Mouse (Mus musculus) hindbrain, embryonic 14.5 days (tissue): ENCODE measurements around the gene Pkd1l2. TPM values are rescaled to one million over a fixed set of nuclear protein-coding genes. Genes with fewer than 3 reads are reported as not detected.

Source experiments
- ATAC-seq: fragments of 200-750 bp; cut with Nextera tagmentation; 2 replicates; pipeline ENCODE4 v1.8.0; 2017; ENCODE audit warnings: moderate number of reproducible peaks, mild to moderate bottlenecking, moderate TSS enrichment, moderate library complexity; ENCODE audit not compliant: low FRiP score
- DNase-seq: peaks from one replicate; pipeline ENCODE4 v3.0.0-alpha.2; 2015; ENCODE audit warnings: low spot score
- H3K27ac ChIP-seq: fragments of 300-500 bp; sonication (generic); 2 replicates; pipeline ENCODE4 v1.5.1; 2014; ENCODE audit warnings: mild to moderate bottlenecking, moderate library complexity
- H3K27me3 ChIP-seq: fragments of 300-500 bp; sonication (generic); 2 replicates; pipeline ENCODE4 v1.6.1; 2014; ENCODE audit warnings: mild to moderate bottlenecking, low read length, mixed read lengths; ENCODE audit not compliant: control insufficient read depth, insufficient read depth
- H3K36me3 ChIP-seq: fragments of 300-500 bp; sonication (generic); replicated peaks from 2 replicates; pipeline ENCODE4 v1.6.1; 2014; ENCODE audit not compliant: control insufficient read depth, insufficient read depth
- H3K4me1 ChIP-seq: fragments of 300-500 bp; sonication (generic); replicated peaks from 2 replicates; pipeline ENCODE4 v1.6.1; 2014; ENCODE audit warnings: antibody characterized with exemption, low read length, mixed read lengths; ENCODE audit not compliant: control insufficient read depth, insufficient read depth
- H3K4me2 ChIP-seq: fragments of 300-500 bp; sonication (generic); replicated peaks from 2 replicates; pipeline ENCODE4 v1.6.1; 2014; ENCODE audit warnings: mild to moderate bottlenecking, moderate library complexity
- H3K4me3 ChIP-seq: fragments of 300-500 bp; sonication (generic); replicated peaks from 2 replicates; pipeline ENCODE4 v1.5.1; 2014; ENCODE audit warnings: mild to moderate bottlenecking, low read length
- H3K9ac ChIP-seq: fragments of 300-500 bp; sonication (generic); 2 replicates; pipeline ENCODE4 v1.6.1; 2014
- H3K9me3 ChIP-seq: fragments of 300-500 bp; sonication (generic); 2 replicates; pipeline ENCODE4 v1.6.1; 2016; ENCODE audit warnings: low read length; ENCODE audit not compliant: control insufficient read depth
- WGBS: fragments of 180-500 bp; shearing (Covaris S2); extraction: QIAGEN DNeasy Blood & Tissue Kit; methylation state at CpG from one replicate; pipeline ENCODE4 v1.1.7; 2014; 5-methylcytosine and 5-hydroxymethylcytosine counted together
- polyA plus RNA-seq: library from polyadenylated mRNA; unstranded; fragments of >200 nt; fragmentation: Nextera tagmentation; extraction: Ambion mirVana; gene quantifications from 2 replicates; pipeline ENCODE4 v1.2.1, GENCODE M21; 2014

The Pkd1l2 gene
- polyA plus RNA-seq, 1 experiment from 2014 or later, result 0.05 TPM

- WGBS, result 75% methylated on average over 9 of the region's 9 CpGs
- Histone ChIP-seq H3K4me1 (no peaks in the 10 kb centered on the region), H3K27ac (no peak overlapping the region), H3K27me3 (no peaks in the 10 kb centered on the region), H3K4me3 (no peak overlapping the region), H3K4me2 (no peak overlapping the region), H3K9ac (no peak overlapping the region), H3K9me3 (no peaks in the 10 kb centered on the region), H3K36me3 (no peaks in the 10 kb centered on the region)
- no peak for DNase-seq
- ATAC-seq, result no peak
Observed at GRCm38 (mm10) chr8:117051316-117051715, 30.9 kb downstream of the Pkd1l2 start.

GRCm38 (mm10) chr8:117050763-117051162 lies 31.5 kb downstream of the Pkd1l2 start:
- H3K4me3 ChIP-seq, result no peak overlapping the region
- H3K9me3 ChIP-seq, result no peaks in the 10 kb centered on the region
- H3K9ac ChIP-seq, result no peak overlapping the region
- no peak for ATAC-seq
- no peaks in the 10 kb centered on the region for H3K4me1 ChIP-seq
- no peak for DNase-seq
- WGBS, result 90% methylated on average over 9 of the region's 9 CpGs
- H3K27ac ChIP-seq, result no peak overlapping the region
- no peaks in the 10 kb centered on the region for H3K36me3 ChIP-seq
- H3K4me2 ChIP-seq, result no peak overlapping the region
- no peaks in the 10 kb centered on the region for H3K27me3 ChIP-seq

- ATAC-seq (no peak), DNase-seq (no peak)
- Histone ChIP-seq H3K36me3 (no peaks in the 10 kb centered on the region), H3K27ac (no peak overlapping the region), H3K4me1 (no peaks in the 10 kb centered on the region), H3K9ac (no peak overlapping the region), H3K27me3 (no peaks in the 10 kb centered on the region), H3K9me3 (no peaks in the 10 kb centered on the region), H3K4me3 (no peak overlapping the region), H3K4me2 (no peak overlapping the region)
- WGBS, result 75% methylated on average over 7 of the region's 7 CpGs
Observed at GRCm38 (mm10) chr8:117049444-117049843, 32.8 kb downstream of the Pkd1l2 start.

GRCm38 (mm10) chr8:117043584-117043983 lies 38.7 kb downstream of the Pkd1l2 start:
- WGBS, result 93% methylated on average over 3 of the region's 3 CpGs
- Histone ChIP-seq H3K27me3 (no peaks in the 10 kb centered on the region), H3K9me3 (no peaks in the 10 kb centered on the region), H3K9ac (no peak overlapping the region), H3K4me1 (peaks cover 7% of the 10 kb centered on the region; the same call in 1 of the 2 replicates), H3K27ac (no peak overlapping the region), H3K36me3 (no peaks in the 10 kb centered on the region), H3K4me2 (no peak overlapping the region), H3K4me3 (no peak overlapping the region)
- ATAC-seq (no peak), DNase-seq (no peak)

- Histone ChIP-seq H3K4me3 (no peak overlapping the region), H3K4me2 (no peak overlapping the region), H3K27me3 (no peaks in the 10 kb centered on the region), H3K4me1 (peaks cover 7% of the 10 kb centered on the region; the same call in 1 of the 2 replicates), H3K9me3 (no peaks in the 10 kb centered on the region), H3K9ac (no peak overlapping the region), H3K27ac (no peak overlapping the region), H3K36me3 (no peaks in the 10 kb centered on the region)
- DNase-seq, result no peak
- ATAC-seq, result no peak
- 36% methylated on average over 7 of the region's 7 CpGs for WGBS
Observed at GRCm38 (mm10) chr8:117039843-117040242, 42.4 kb downstream of the Pkd1l2 start.

- Histone ChIP-seq H3K9me3 (no peaks in the 10 kb centered on the region), H3K9ac (no peak overlapping the region), H3K27ac (no peak overlapping the region), H3K4me1 (peaks cover 7% of the 10 kb centered on the region; the same call in 1 of the 2 replicates), H3K4me2 (no peak overlapping the region), H3K36me3 (no peaks in the 10 kb centered on the region), H3K4me3 (no peak overlapping the region), H3K27me3 (no peaks in the 10 kb centered on the region)
- DNase-seq, result no peak
- 88% methylated on average over 7 of the region's 7 CpGs for WGBS
- ATAC-seq, result no peak
Observed at GRCm38 (mm10) chr8:117037374-117037935, 44.8 kb downstream of the Pkd1l2 start.

- H3K36me3 ChIP-seq, result no peaks in the 10 kb centered on the region
- 82% methylated on average over 3 of the region's 3 CpGs for WGBS
- no peak for ATAC-seq
Observed at GRCm38 (mm10) chr8:117033393-117033792, 48.9 kb downstream of the Pkd1l2 start.

GRCm38 (mm10) chr8:117032609-117033008 lies 49.6 kb downstream of the Pkd1l2 start:
- Histone ChIP-seq H3K4me3 (no peak overlapping the region), H3K9ac (no peak overlapping the region), H3K27me3 (no peaks in the 10 kb centered on the region), H3K27ac (no peak overlapping the region), H3K36me3 (no peaks in the 10 kb centered on the region), H3K9me3 (no peaks in the 10 kb centered on the region), H3K4me2 (no peak overlapping the region), H3K4me1 (no peaks in the 10 kb centered on the region)
- no peak for DNase-seq
- no peak for ATAC-seq
- 90% methylated on average over 8 of the region's 8 CpGs for WGBS

More at GRCm38 (mm10) chr8:117033393-117033792, 48.9 kb downstream of the Pkd1l2 start:
- H3K4me2 ChIP-seq, result no peak overlapping the region
- H3K27me3 ChIP-seq, result no peaks in the 10 kb centered on the region
- no peak overlapping the region for H3K9ac ChIP-seq
- no peaks in the 10 kb centered on the region for H3K4me1 ChIP-seq
- no peaks in the 10 kb centered on the region for H3K9me3 ChIP-seq
- no peak for DNase-seq
- H3K4me3 ChIP-seq, result no peak overlapping the region
- no peak overlapping the region for H3K27ac ChIP-seq

- WGBS, result 74% methylated on average over 6 of the region's 6 CpGs
- ATAC-seq, result no peak
- no peak overlapping the region for H3K4me3 ChIP-seq
Observed at GRCm38 (mm10) chr8:117031476-117031875, 50.8 kb downstream of the Pkd1l2 start.

GRCm38 (mm10) chr8:117028686-117029085 lies 53.6 kb downstream of the Pkd1l2 start:
- Histone ChIP-seq H3K27ac (no peak overlapping the region), H3K9ac (no peak overlapping the region), H3K4me1 (no peaks in the 10 kb centered on the region), H3K4me3 (no peak overlapping the region), H3K36me3 (no peaks in the 10 kb centered on the region), H3K4me2 (no peak overlapping the region), H3K9me3 (no peaks in the 10 kb centered on the region), H3K27me3 (no peaks in the 10 kb centered on the region)
- WGBS, result 94% methylated on average over 10 of the region's 10 CpGs
- ATAC-seq, result no peak
- no peak for DNase-seq

More at GRCm38 (mm10) chr8:117031476-117031875, 50.8 kb downstream of the Pkd1l2 start:
- Histone ChIP-seq H3K27ac (no peak overlapping the region), H3K9ac (no peak overlapping the region), H3K4me2 (no peak overlapping the region), H3K36me3 (no peaks in the 10 kb centered on the region), H3K4me1 (no peaks in the 10 kb centered on the region), H3K27me3 (no peaks in the 10 kb centered on the region), H3K9me3 (no peaks in the 10 kb centered on the region)
- DNase-seq, result no peak
